Mouse (Mus musculus): ENCODE measurements at regions not wholly inside any gene's neighbourhood (a gene's known extent, or its start where the extent isn't known, plus 50 kb on each side); places are given as distances from the start of the nearest gene placed in this dataset.

GRCm38 (mm10) chr10:92333042-92333774, 389.0 kb downstream of the Nedd1 start:
- DNase-seq, result no peak

GRCm38 (mm10) chr10:92330150-92330549, 392.1 kb downstream of the Nedd1 start:
- no peak for DNase-seq

GRCm38 (mm10) chr10:92329661-92330060, 392.6 kb downstream of the Nedd1 start:
- DNase-seq, result no peak

GRCm38 (mm10) chr10:92325284-92325989, 396.8 kb downstream of the Nedd1 start:
- no peak for DNase-seq

- DNase-seq, result no peak
Observed at GRCm38 (mm10) chr10:92314606-92315005, 407.6 kb downstream of the Nedd1 start.

- DNase-seq, result no peak
Observed at GRCm38 (mm10) chr10:92312278-92312677, 409.9 kb downstream of the Nedd1 start.

- no peak for DNase-seq
Observed at GRCm38 (mm10) chr10:92308643-92309042, 413.6 kb downstream of the Nedd1 start.

GRCm38 (mm10) chr10:92307861-92308260, 414.4 kb downstream of the Nedd1 start:
- peak; percentile 34 for DNase-seq

GRCm38 (mm10) chr10:92298693-92299092, 423.5 kb downstream of the Nedd1 start:
- DNase-seq, result no peak

- no peak for DNase-seq
Observed at GRCm38 (mm10) chr10:92296837-92297236, 425.4 kb downstream of the Nedd1 start.

GRCm38 (mm10) chr10:92296303-92296702, 425.9 kb downstream of the Nedd1 start:
- DNase-seq, result no peak

GRCm38 (mm10) chr10:92293261-92293660, 429.0 kb downstream of the Nedd1 start:
- DNase-seq, result no peak

- DNase-seq, result no peak
Observed at GRCm38 (mm10) chr10:92289230-92289629, 433.0 kb downstream of the Nedd1 start.

GRCm38 (mm10) chr10:92284231-92284630, 438.0 kb downstream of the Nedd1 start:
- DNase-seq, result no peak

GRCm38 (mm10) chr10:92277981-92278380, 444.2 kb downstream of the Nedd1 start:
- DNase-seq, result no peak

- DNase-seq, result no peak
Observed at GRCm38 (mm10) chr10:92257815-92258214, 464.4 kb downstream of the Nedd1 start.

- DNase-seq, result no peak
Observed at GRCm38 (mm10) chr10:92248648-92249047, 473.6 kb downstream of the Nedd1 start.

GRCm38 (mm10) chr10:92247449-92247805, 474.8 kb downstream of the Nedd1 start:
- DNase-seq, result no peak

GRCm38 (mm10) chr10:92246785-92247448, 475.3 kb downstream of the Nedd1 start:
- DNase-seq, result no peak

- DNase-seq, result peak; percentile 4
Observed at GRCm38 (mm10) chr10:92242714-92243440, 479.3 kb downstream of the Nedd1 start.

GRCm38 (mm10) chr10:92237881-92238280, 484.3 kb downstream of the Nedd1 start:
- no peak for DNase-seq

- DNase-seq, result no peak
Observed at GRCm38 (mm10) chr10:92232081-92232480, 490.1 kb downstream of the Nedd1 start.

GRCm38 (mm10) chr10:92225818-92226217, 496.4 kb downstream of the Nedd1 start:
- DNase-seq, result no peak
